Mouse (Mus musculus): ENCODE measurements around the gene Pacs1. TPM values are rescaled to one million over a fixed set of nuclear protein-coding genes. Genes with fewer than 3 reads are reported as not detected.

Gene Pacs1
- polyA plus RNA-seq, 1 experiment = 47.0 TPM

GRCm38 (mm10) chr19:5187439-5187838 lies 85.5 kb downstream of the Pacs1 start:
- no peak overlapping the region for H3K4me3 ChIP-seq (ENCODE audit: insufficient read depth, low read length)
- H3K27ac ChIP-seq (ENCODE audit: insufficient read depth, low read length) = no peak overlapping the region
- no peaks in the 10 kb centered on the region for H3K4me1 ChIP-seq (ENCODE audit: control insufficient read depth, insufficient read depth, low read length)
- no peak for TF ChIP-seq POLR2A (IDR thresholded peaks at IDR 0.05; ENCODE audit: extremely low read depth, insufficient read depth, low read length)
- no peak for TF ChIP-seq CTCF (IDR thresholded peaks at IDR 0.05; ENCODE audit: extremely low read depth, insufficient read depth, low read length)

- H3K27ac ChIP-seq (ENCODE audit: insufficient read depth, low read length) = no peak overlapping the region
- H3K4me1 ChIP-seq (ENCODE audit: control insufficient read depth, insufficient read depth, low read length) = no peaks in the 10 kb centered on the region
- H3K4me3 ChIP-seq (ENCODE audit: insufficient read depth, low read length) = no peak overlapping the region
- TF ChIP-seq POLR2A (IDR thresholded peaks at IDR 0.05; ENCODE audit: extremely low read depth, insufficient read depth, low read length) (no peak), CTCF (IDR thresholded peaks at IDR 0.05; ENCODE audit: extremely low read depth, insufficient read depth, low read length) (no peak)
These were observed 91.0 kb downstream of the Pacs1 start for GRCm38 (mm10) chr19:5181926-5182325.

- Histone ChIP-seq H3K27ac (ENCODE audit: insufficient read depth, low read length) (no peak overlapping the region), H3K4me3 (ENCODE audit: insufficient read depth, low read length) (no peak overlapping the region), H3K4me1 (ENCODE audit: control insufficient read depth, insufficient read depth, low read length) (no peaks in the 10 kb centered on the region)
- no peak for TF ChIP-seq CTCF (IDR thresholded peaks at IDR 0.05; ENCODE audit: extremely low read depth, insufficient read depth, low read length)
- no peak for TF ChIP-seq POLR2A (IDR thresholded peaks at IDR 0.05; ENCODE audit: extremely low read depth, insufficient read depth, low read length)
These were observed 94.3 kb downstream of the Pacs1 start for GRCm38 (mm10) chr19:5178631-5179030.

GRCm38 (mm10) chr19:5170430-5170829 lies 102.5 kb downstream of the Pacs1 start:
- TF ChIP-seq POLR2A (IDR thresholded peaks at IDR 0.05; ENCODE audit: extremely low read depth, insufficient read depth, low read length) (no peak), CTCF (IDR thresholded peaks at IDR 0.05; ENCODE audit: extremely low read depth, insufficient read depth, low read length) (no peak)
- H3K4me3 ChIP-seq (ENCODE audit: insufficient read depth, low read length) = no peak overlapping the region

GRCm38 (mm10) chr19:5167477-5167876 lies 105.4 kb downstream of the Pacs1 start:
- TF ChIP-seq POLR2A (IDR thresholded peaks at IDR 0.05; ENCODE audit: extremely low read depth, insufficient read depth, low read length) (no peak), CTCF (IDR thresholded peaks at IDR 0.05; ENCODE audit: extremely low read depth, insufficient read depth, low read length) (no peak)
- no peaks in the 10 kb centered on the region for H3K4me1 ChIP-seq (ENCODE audit: control insufficient read depth, insufficient read depth, low read length)
- no peak overlapping the region for H3K27ac ChIP-seq (ENCODE audit: insufficient read depth, low read length)
- H3K4me3 ChIP-seq (ENCODE audit: insufficient read depth, low read length) = no peak overlapping the region

More at GRCm38 (mm10) chr19:5170430-5170829, 102.5 kb downstream of the Pacs1 start:
- Histone ChIP-seq H3K4me1 (ENCODE audit: control insufficient read depth, insufficient read depth, low read length) (no peaks in the 10 kb centered on the region), H3K27ac (ENCODE audit: insufficient read depth, low read length) (no peak overlapping the region)

- H3K4me1 ChIP-seq (ENCODE audit: control insufficient read depth, insufficient read depth, low read length) = no peaks in the 10 kb centered on the region
- TF ChIP-seq CTCF (IDR thresholded peaks at IDR 0.05; ENCODE audit: extremely low read depth, insufficient read depth, low read length) = peak; percentile 33
- TF ChIP-seq POLR2A (IDR thresholded peaks at IDR 0.05; ENCODE audit: extremely low read depth, insufficient read depth, low read length) = no peak
- H3K27ac ChIP-seq (ENCODE audit: insufficient read depth, low read length) = no peak overlapping the region
- H3K4me3 ChIP-seq (ENCODE audit: insufficient read depth, low read length) = no peak overlapping the region
These were observed 108.5 kb downstream of the Pacs1 start for GRCm38 (mm10) chr19:5164380-5164779.

GRCm38 (mm10) chr19:5161913-5162312 lies 111.0 kb downstream of the Pacs1 start:
- H3K27ac ChIP-seq (ENCODE audit: insufficient read depth, low read length) = no peak overlapping the region
- TF ChIP-seq POLR2A (IDR thresholded peaks at IDR 0.05; ENCODE audit: extremely low read depth, insufficient read depth, low read length) (no peak), CTCF (IDR thresholded peaks at IDR 0.05; ENCODE audit: extremely low read depth, insufficient read depth, low read length) (no peak)
- no peak overlapping the region for H3K4me3 ChIP-seq (ENCODE audit: insufficient read depth, low read length)
- H3K4me1 ChIP-seq (ENCODE audit: control insufficient read depth, insufficient read depth, low read length) = no peaks in the 10 kb centered on the region

- Histone ChIP-seq H3K27ac (ENCODE audit: insufficient read depth, low read length) (0 out of 2 replicates have a peak overlapping the region, but pooled peaks have one; percentile 4), H3K4me3 (ENCODE audit: insufficient read depth, low read length) (no peak overlapping the region), H3K4me1 (ENCODE audit: control insufficient read depth, insufficient read depth, low read length) (peaks cover 6% of the 10 kb centered on the region)
- TF ChIP-seq POLR2A (IDR thresholded peaks at IDR 0.05; ENCODE audit: extremely low read depth, insufficient read depth, low read length) (no peak), CTCF (IDR thresholded peaks at IDR 0.05; ENCODE audit: extremely low read depth, insufficient read depth, low read length) (no peak)
These were observed 120.7 kb downstream of the Pacs1 start for GRCm38 (mm10) chr19:5152261-5152660.

GRCm38 (mm10) chr19:5151741-5152140 lies 121.2 kb downstream of the Pacs1 start:
- H3K4me3 ChIP-seq (ENCODE audit: insufficient read depth, low read length) = no peak overlapping the region
- peaks cover 6% of the 10 kb centered on the region for H3K4me1 ChIP-seq (ENCODE audit: control insufficient read depth, insufficient read depth, low read length)
- H3K27ac ChIP-seq (ENCODE audit: insufficient read depth, low read length) = 0 out of 2 replicates have a peak overlapping the region, but pooled peaks have one; percentile 4
- TF ChIP-seq CTCF (IDR thresholded peaks at IDR 0.05; ENCODE audit: extremely low read depth, insufficient read depth, low read length) = no peak
- TF ChIP-seq POLR2A (IDR thresholded peaks at IDR 0.05; ENCODE audit: extremely low read depth, insufficient read depth, low read length) = no peak

- H3K27ac ChIP-seq (ENCODE audit: insufficient read depth, low read length) = peak overlapping the region; percentile 49
- TF ChIP-seq POLR2A (IDR thresholded peaks at IDR 0.05; ENCODE audit: extremely low read depth, insufficient read depth, low read length) (no peak), CTCF (IDR thresholded peaks at IDR 0.05; ENCODE audit: extremely low read depth, insufficient read depth, low read length) (peak; percentile 65)
- H3K4me1 ChIP-seq (ENCODE audit: control insufficient read depth, insufficient read depth, low read length) = peaks cover 6% of the 10 kb centered on the region
- no peak overlapping the region for H3K4me3 ChIP-seq (ENCODE audit: insufficient read depth, low read length)
These were observed 121.6 kb downstream of the Pacs1 start for GRCm38 (mm10) chr19:5151331-5151730.

Data from cortical plate, adult 2 months (tissue).